Mouse (Mus musculus): Measurements from ENCODE around the gene Lrp5. TPM values are rescaled to one million over a fixed set of nuclear protein-coding genes. Genes with fewer than 3 reads are reported as not detected.
A peak's percentile ranks its signal among the peaks of the same experiment; 100 is the strongest.

The Lrp5 gene
- polyA plus RNA-seq, 1 experiment from 2014 or later, result 6.8 TPM

GRCm38 (mm10) chr19:3625111-3625510 lies 61.3 kb downstream of the Lrp5 start:
- no peak overlapping the region for H3K27ac ChIP-seq
- H3K27me3 ChIP-seq, result no peaks in the 10 kb centered on the region
- 0 out of 2 replicates have a peak, but pooled peaks cover under 1% of the 10 kb centered on the region for H3K9me3 ChIP-seq
- WGBS, result 81% methylated on average over 7 of the region's 7 CpGs
- H3K4me2 ChIP-seq, result no peak overlapping the region
- 0 out of 2 replicates have a peak, but pooled peaks cover 4% of the 10 kb centered on the region for H3K4me1 ChIP-seq
- peaks cover 86% of the 10 kb centered on the region for H3K36me3 ChIP-seq
- H3K9ac ChIP-seq, result no peak overlapping the region
- no peak overlapping the region for H3K4me3 ChIP-seq
- ATAC-seq (ENCODE audit: insufficient number of reproducible peaks, low FRiP score, low TSS enrichment, low read depth), result no peak

- Histone ChIP-seq H3K9ac (no peak overlapping the region), H3K4me1 (0 out of 2 replicates have a peak, but pooled peaks cover 4% of the 10 kb centered on the region), H3K27ac (0 out of 2 replicates have a peak overlapping the region, but pooled peaks have one; percentile 22), H3K9me3 (peaks cover 8% of the 10 kb centered on the region; the same call in 1 of the 2 replicates), H3K4me3 (no peak overlapping the region), H3K4me2 (no peak overlapping the region), H3K36me3 (peaks cover 86% of the 10 kb centered on the region), H3K27me3 (no peaks in the 10 kb centered on the region)
- ATAC-seq (ENCODE audit: insufficient number of reproducible peaks, low FRiP score, low TSS enrichment, low read depth), result no peak; the same call in 1 of the 2 replicates
- WGBS, result 68% methylated on average over 5 of the region's 5 CpGs
These were observed 62.5 kb downstream of the Lrp5 start for GRCm38 (mm10) chr19:3623824-3624223.

DNA sequence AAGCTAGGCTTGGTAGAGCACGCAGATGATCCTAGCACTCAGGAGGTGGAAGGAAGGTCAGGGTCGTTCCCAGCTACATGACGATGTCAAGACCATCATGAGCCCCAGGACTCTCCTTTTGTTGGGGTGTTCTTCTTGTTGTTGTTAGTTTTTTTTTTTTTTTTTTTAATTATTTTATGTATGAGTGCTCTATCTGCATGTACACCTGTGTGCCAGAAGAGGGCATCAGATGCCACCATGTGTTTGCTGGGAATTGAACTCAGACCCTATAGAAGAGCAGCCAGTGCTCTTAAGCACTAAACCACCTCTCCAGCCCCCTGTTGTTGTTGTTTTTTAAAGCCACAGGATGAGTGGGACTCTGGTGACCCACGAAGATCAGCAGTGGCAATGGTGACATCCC lies 63.1 kb downstream of the Lrp5 start:
- Histone ChIP-seq H3K4me1 (0 out of 2 replicates have a peak, but pooled peaks cover 4% of the 10 kb centered on the region), H3K4me2 (no peak overlapping the region), H3K9me3 (peaks cover 8% of the 10 kb centered on the region; the same call in 1 of the 2 replicates), H3K36me3 (peaks cover 86% of the 10 kb centered on the region), H3K27me3 (no peaks in the 10 kb centered on the region), H3K27ac (no peak overlapping the region), H3K9ac (no peak overlapping the region), H3K4me3 (no peak overlapping the region)
- WGBS, result 96% methylated on average over 4 of the region's 4 CpGs
- ATAC-seq (ENCODE audit: insufficient number of reproducible peaks, low FRiP score, low TSS enrichment, low read depth), result no peak

- Histone ChIP-seq H3K36me3 (peaks cover 80% of the 10 kb centered on the region), H3K4me2 (no peak overlapping the region), H3K27me3 (no peaks in the 10 kb centered on the region), H3K4me3 (no peak overlapping the region), H3K27ac (no peak overlapping the region), H3K9ac (no peak overlapping the region), H3K4me1 (0 out of 2 replicates have a peak, but pooled peaks cover 4% of the 10 kb centered on the region), H3K9me3 (peaks cover 8% of the 10 kb centered on the region; the same call in 1 of the 2 replicates)
- 88% methylated on average over 10 of the region's 10 CpGs for WGBS
- ATAC-seq (ENCODE audit: insufficient number of reproducible peaks, low FRiP score, low TSS enrichment, low read depth), result no peak
These were observed 65.5 kb downstream of the Lrp5 start for GRCm38 (mm10) chr19:3620871-3621270.

DNA sequence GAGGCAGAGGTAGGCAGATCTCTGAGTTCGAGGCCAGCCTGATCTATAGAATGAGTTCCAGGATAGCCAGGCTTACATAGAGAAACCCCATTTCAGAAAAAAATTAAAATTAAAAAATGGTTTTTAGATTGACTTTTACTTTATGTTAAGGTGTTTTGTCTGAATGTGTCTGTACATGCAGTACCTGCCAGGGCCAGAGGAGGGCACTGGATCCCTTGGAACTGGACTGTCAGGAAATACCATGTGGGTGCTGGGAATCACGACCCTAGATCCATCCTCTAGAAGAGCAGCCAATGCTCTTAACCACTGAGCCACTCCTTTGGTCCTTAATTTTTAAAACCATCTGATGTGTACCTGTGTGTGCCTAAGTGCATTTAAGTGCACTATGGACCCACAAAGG lies 67.0 kb downstream of the Lrp5 start:
- 85% methylated on average over 2 of the region's 2 CpGs for WGBS
- Histone ChIP-seq H3K4me2 (no peak overlapping the region), H3K27me3 (no peaks in the 10 kb centered on the region), H3K27ac (no peak overlapping the region), H3K9me3 (peaks cover 8% of the 10 kb centered on the region; the same call in 1 of the 2 replicates), H3K4me1 (0 out of 2 replicates have a peak, but pooled peaks cover 2% of the 10 kb centered on the region), H3K9ac (no peak overlapping the region), H3K4me3 (no peak overlapping the region), H3K36me3 (peaks cover 85% of the 10 kb centered on the region)
- ATAC-seq (ENCODE audit: insufficient number of reproducible peaks, low FRiP score, low TSS enrichment, low read depth), result no peak

- H3K9ac ChIP-seq, result no peak overlapping the region
- H3K36me3 ChIP-seq, result peaks cover 89% of the 10 kb centered on the region
- 95% methylated on average over 10 of the region's 10 CpGs for WGBS
- no peaks in the 10 kb centered on the region for H3K27me3 ChIP-seq
- no peaks in the 10 kb centered on the region for H3K9me3 ChIP-seq
- no peak overlapping the region for H3K27ac ChIP-seq
- ATAC-seq (ENCODE audit: insufficient number of reproducible peaks, low FRiP score, low TSS enrichment, low read depth), result no peak
- no peak overlapping the region for H3K4me2 ChIP-seq
- no peak overlapping the region for H3K4me3 ChIP-seq
- H3K4me1 ChIP-seq, result no peaks in the 10 kb centered on the region
These were observed 72.4 kb downstream of the Lrp5 start for GRCm38 (mm10) chr19:3613991-3614390.

DNA sequence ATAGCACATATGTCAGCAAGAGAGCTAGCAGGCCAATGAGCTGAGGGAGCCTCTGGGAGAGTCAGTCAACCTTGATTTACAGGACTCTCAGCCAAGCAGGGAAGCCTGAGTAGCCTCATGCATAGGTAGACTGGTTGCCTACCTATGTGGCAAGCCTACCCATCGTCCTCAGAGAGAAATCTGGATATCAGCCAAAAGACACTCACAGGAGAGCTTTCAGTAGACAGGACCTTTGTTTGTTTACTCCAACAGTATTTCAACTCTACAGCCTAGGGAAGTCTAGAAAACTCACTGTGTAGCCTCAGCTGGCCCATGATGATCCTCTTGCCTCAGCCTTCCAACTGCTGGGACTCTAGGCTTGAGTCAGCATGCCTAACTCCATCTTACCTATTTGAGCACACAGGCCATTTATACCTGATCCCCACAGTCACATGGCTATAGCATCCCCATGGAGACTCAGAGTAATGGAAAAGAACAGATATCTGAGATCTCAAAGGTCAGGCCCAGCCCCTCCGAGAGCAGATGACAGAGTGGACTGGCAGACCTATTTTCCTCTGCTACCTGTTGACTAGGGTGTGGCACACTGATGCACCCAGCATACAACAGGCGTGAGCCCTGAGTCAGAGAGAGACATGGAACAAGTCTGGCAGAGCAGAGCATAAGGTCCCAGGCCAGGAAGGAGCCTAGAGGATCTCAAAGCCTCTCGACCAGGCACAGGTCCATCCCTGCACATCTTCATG lies 73.7 kb downstream of the Lrp5 start:
- ATAC-seq (ENCODE audit: insufficient number of reproducible peaks, low FRiP score, low TSS enrichment, low read depth), result no peak
- 90% methylated on average over 4 of the region's 4 CpGs for WGBS

DNA sequence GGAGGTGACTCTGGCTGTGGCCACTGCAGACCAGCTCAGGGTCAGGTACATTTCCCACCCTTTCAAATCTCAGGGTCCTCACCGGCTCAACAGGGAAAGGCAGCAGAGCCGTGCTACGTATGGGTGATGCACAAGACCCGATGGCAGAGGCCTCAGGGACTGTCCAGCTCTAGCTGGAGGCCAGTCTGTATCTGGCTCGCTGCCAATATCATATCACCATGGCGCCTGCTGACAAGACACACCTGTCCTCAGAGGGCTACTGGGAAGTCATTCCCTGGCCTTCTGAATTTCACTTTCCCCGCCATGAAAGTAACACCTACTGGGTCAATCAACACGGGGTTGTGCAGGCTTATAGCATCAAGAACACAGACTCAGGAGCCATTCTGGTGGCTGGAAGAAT lies 74.6 kb downstream of the Lrp5 start:
- 78% methylated on average over 8 of the region's 8 CpGs for WGBS
- no peak overlapping the region for H3K4me3 ChIP-seq
- no peak for ATAC-seq (ENCODE audit: insufficient number of reproducible peaks, low FRiP score, low TSS enrichment, low read depth)
- no peaks in the 10 kb centered on the region for H3K9me3 ChIP-seq
- no peak overlapping the region for H3K27ac ChIP-seq
- H3K9ac ChIP-seq, result no peak overlapping the region
- peaks cover 84% of the 10 kb centered on the region for H3K36me3 ChIP-seq
- no peaks in the 10 kb centered on the region for H3K4me1 ChIP-seq
- no peaks in the 10 kb centered on the region for H3K27me3 ChIP-seq
- no peak overlapping the region for H3K4me2 ChIP-seq

More for the DNA sequence above, 73.7 kb downstream of the Lrp5 start:
- Histone ChIP-seq H3K9ac (no peak overlapping the region), H3K36me3 (peaks cover 87% of the 10 kb centered on the region), H3K4me1 (no peaks in the 10 kb centered on the region), H3K9me3 (no peaks in the 10 kb centered on the region), H3K27ac (no peak overlapping the region), H3K27me3 (no peaks in the 10 kb centered on the region), H3K4me3 (no peak overlapping the region), H3K4me2 (no peak overlapping the region)

DNA sequence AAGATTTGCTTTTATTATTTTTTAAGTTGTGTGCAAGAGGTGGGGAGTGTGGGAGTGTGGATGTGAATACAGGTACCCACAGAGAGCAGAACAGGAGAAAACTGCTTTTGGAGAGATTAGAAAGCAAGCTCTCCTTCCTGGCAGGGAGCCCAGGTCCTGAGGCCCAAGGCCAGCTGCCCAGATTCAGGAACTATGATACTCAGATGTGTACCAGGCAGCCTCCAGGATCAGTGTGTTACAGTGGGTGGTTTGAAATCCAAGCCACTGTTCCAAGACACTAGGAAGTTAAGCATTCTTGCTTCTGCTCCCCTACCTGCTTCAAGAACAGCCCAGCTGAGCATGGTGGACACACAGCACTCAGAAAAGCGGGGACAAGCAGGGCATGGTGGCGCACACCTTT lies 75.5 kb downstream of the Lrp5 start:
- no peak for ATAC-seq (ENCODE audit: insufficient number of reproducible peaks, low FRiP score, low TSS enrichment, low read depth)

DNA sequence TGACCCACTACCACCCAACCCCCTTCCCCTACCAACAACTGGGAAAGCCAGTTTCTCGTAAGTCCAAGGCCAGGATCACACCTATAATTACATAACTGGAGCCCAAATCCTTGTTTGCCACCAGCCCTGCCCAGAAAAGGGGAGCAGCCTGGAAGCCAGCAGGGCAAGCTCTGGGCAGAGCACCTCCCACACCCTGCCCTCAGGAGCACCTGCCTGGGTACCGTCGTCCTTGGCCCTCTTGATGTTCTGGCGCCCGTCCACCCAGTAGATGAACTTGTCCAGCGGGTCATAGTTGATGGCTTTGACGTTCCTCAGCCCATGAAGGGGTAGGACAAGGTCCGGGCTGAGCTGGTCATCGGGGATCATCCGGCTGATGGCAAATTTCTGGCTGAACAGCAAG lies 76.5 kb downstream of the Lrp5 start:
- H3K9me3 ChIP-seq, result no peaks in the 10 kb centered on the region
- H3K4me3 ChIP-seq, result no peak overlapping the region
- peaks cover 87% of the 10 kb centered on the region for H3K36me3 ChIP-seq
- no peak overlapping the region for H3K27ac ChIP-seq
- no peaks in the 10 kb centered on the region for H3K4me1 ChIP-seq
- H3K4me2 ChIP-seq, result no peak overlapping the region
- no peak for ATAC-seq (ENCODE audit: insufficient number of reproducible peaks, low FRiP score, low TSS enrichment, low read depth)
- WGBS, result 83% methylated on average over 10 of the region's 10 CpGs
- no peak overlapping the region for H3K9ac ChIP-seq
- no peaks in the 10 kb centered on the region for H3K27me3 ChIP-seq

More for the DNA sequence above, 75.5 kb downstream of the Lrp5 start:
- WGBS, result 93% methylated on average over 2 of the region's 2 CpGs
- no peak overlapping the region for H3K4me2 ChIP-seq
- H3K4me1 ChIP-seq, result no peaks in the 10 kb centered on the region
- no peaks in the 10 kb centered on the region for H3K9me3 ChIP-seq
- H3K27ac ChIP-seq, result no peak overlapping the region
- H3K27me3 ChIP-seq, result no peaks in the 10 kb centered on the region
- peaks cover 87% of the 10 kb centered on the region for H3K36me3 ChIP-seq
- H3K9ac ChIP-seq, result no peak overlapping the region
- no peak overlapping the region for H3K4me3 ChIP-seq

- Histone ChIP-seq H3K4me2 (no peak overlapping the region), H3K4me1 (no peaks in the 10 kb centered on the region), H3K4me3 (no peak overlapping the region), H3K27me3 (no peaks in the 10 kb centered on the region), H3K27ac (no peak overlapping the region), H3K9me3 (no peaks in the 10 kb centered on the region), H3K36me3 (peaks cover 95% of the 10 kb centered on the region), H3K9ac (no peak overlapping the region)
- WGBS, result 89% methylated on average over 5 of the region's 5 CpGs
- no peak for ATAC-seq (ENCODE audit: insufficient number of reproducible peaks, low FRiP score, low TSS enrichment, low read depth)
These were observed 92.0 kb downstream of the Lrp5 start for GRCm38 (mm10) chr19:3594316-3594715.

GRCm38 (mm10) chr19:3593379-3594055 lies 92.8 kb downstream of the Lrp5 start:
- Histone ChIP-seq H3K4me1 (no peaks in the 10 kb centered on the region), H3K36me3 (peaks cover 94% of the 10 kb centered on the region), H3K4me2 (no peak overlapping the region), H3K9me3 (no peaks in the 10 kb centered on the region), H3K27me3 (no peaks in the 10 kb centered on the region), H3K4me3 (no peak overlapping the region), H3K27ac (no peak overlapping the region), H3K9ac (no peak overlapping the region)
- ATAC-seq (ENCODE audit: insufficient number of reproducible peaks, low FRiP score, low TSS enrichment, low read depth), result no peak
- WGBS, result 86% methylated on average over 7 of the region's 7 CpGs

Measured in limb, embryonic 15.5 days (tissue).